Mouse (Mus musculus) c-Kit-positive CD71-positive TER-119-positive erythroid progenitor cells, embryonic 14.5 days (primary cell): ENCODE data around the gene Tmtc2.

Experiments used
- DNase-seq: peaks from one replicate; pipeline ENCODE4 v3.0.0-alpha.2; 2013; ENCODE audit warnings: low spot score

The Tmtc2 gene

DNA sequence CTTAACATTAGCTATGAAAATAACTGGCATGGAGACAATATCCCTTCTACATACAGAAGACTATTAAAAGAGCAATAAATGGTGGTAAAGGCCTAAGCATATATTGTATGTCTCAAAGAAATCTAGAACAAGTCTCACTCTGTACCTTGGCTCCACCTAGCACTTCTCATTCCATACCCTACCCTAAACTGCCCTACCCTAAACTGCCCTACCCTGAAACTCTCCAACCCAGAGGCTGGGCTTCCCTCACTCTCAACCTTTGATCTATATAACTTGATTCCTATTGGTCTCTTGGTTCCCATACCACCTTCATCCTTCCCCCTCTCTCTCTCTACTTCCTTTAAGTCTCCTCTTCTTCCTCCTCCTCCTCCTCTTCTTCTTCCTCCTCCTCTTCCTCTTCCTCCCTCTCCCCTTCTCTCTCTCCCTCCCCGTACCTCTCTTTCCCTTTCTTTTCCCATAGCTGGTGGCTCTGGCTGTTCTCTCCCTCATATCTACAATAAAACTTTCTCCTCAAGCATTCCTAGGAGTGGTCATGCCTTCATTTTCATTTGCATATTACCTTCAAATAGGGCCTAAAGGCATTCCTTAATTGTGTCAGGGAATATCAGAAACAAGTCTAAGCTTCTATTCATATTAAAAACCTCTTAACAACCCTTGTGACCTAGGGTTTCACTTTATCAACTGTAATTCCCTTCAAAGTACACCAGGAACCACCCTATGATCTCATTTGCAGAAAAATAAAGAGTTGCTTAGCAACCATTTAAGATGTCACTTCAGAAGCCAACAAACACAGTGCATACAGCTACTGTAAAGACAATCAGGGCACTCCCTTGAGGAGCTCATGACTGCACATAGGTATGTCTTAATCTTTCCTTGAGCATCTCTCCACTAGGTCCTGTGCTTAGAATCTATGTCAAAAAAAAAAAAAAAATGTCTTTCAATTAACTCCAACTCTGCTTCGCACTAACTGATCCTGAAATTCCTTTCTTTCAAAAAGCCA, 29.9 kb downstream of the Tmtc2 start:
- no peak for DNase-seq

- DNase-seq: no peak
These were observed 32.2 kb downstream of the Tmtc2 start for GRCm38 (mm10) chr10:105542081-105542480.

GRCm38 (mm10) chr10:105539697-105540096, 34.6 kb downstream of the Tmtc2 start:
- DNase-seq: no peak

DNA sequence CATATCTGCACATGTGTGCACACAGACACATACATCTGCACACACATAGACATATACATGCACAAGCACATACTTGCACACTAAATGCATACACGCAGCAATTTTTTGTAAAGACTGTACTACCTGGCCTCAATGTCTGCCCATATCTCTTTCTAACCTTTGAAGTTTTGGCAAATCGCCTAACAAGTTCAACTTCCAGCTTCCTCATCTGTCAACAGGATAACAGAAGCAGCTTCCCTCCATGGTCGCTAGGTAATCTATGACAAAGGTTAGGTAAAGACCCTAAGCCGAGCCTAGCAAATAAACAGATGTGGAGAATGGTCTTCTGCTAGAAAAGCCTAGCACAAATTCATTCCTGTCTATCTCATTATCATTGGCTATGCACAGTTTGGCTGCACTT, 37.3 kb downstream of the Tmtc2 start:
- DNase-seq: no peak

DNA sequence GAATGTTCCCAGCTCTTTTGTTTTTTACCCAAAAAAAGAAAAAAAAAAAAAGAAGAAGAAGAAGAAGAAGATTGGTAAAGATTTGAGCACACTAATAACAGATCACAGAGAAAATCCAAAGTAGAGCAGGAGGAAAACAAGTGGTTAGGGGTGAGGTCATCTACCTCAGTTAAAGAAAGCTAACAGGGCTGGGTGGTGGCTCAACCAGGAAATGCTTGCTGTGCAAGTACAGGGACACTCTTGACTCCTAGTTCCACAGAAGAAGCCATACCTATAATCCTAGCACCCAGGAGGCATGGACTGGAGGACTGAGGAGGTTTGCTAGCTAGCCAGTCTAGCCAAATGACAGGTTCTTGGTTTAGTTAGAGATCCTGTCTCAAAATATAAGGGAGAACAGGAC, 38.4 kb downstream of the Tmtc2 start:
- DNase-seq: no peak

DNA sequence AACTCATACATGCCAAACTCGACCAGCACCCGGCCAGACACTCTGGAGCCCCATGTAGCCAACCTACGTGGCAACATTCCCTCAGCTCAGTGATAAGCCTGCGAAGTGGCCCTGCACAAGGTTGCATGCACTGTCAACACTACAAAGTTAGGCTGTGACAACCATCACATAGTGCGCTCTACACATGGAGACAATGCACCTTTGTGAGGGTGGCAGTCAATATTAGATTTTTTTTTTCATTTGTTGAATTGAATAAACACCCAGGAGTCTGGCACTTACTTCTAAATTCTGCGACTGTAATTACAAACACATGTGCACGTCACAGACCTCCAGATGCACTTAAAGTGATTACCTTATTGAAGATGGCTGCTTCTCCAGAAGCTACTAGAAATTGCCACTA, 41.5 kb downstream of the Tmtc2 start:
- DNase-seq: no peak

- no peak for DNase-seq
These were observed 42.2 kb downstream of the Tmtc2 start for GRCm38 (mm10) chr10:105532019-105532525.

DNA sequence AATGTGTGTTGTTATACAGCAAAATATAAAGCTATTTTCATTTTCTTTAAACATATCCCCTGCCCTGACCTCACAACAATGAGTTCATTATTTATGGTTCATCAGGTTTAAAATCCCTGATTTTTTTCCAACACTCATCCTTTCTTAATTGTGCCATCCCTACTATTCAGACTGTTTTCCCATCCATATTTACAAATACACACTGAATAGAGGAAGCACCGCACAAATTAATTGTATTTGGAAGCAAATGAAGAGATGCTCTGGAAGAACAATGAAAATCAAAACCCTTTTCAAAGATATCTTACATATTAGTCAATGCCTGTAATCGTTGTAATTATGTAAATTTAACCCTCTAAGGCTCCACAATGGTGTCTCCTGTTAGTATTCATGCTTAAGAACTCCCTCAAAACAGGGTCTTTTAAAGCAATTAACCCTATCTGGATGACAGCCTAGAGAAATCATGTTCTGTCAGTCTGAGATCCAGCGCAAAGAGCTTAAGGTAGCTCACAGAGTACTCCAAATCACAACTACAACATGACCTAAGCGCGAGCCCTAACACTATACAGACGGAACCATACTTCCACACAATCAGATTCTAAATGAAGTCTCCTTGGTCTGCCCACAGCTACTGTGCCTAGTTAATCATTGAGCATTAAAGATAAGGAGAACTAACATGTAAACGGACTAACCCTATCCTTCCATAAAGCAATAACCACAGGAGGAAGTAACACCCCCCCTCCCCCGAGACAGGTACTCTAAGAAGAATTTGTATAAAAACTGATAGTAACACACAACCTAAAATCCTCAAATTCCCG, 43.0 kb downstream of the Tmtc2 start:
- DNase-seq: no peak

- DNase-seq: no peak
These were observed 50.7 kb downstream of the Tmtc2 start for GRCm38 (mm10) chr10:105523405-105524088.

DNA sequence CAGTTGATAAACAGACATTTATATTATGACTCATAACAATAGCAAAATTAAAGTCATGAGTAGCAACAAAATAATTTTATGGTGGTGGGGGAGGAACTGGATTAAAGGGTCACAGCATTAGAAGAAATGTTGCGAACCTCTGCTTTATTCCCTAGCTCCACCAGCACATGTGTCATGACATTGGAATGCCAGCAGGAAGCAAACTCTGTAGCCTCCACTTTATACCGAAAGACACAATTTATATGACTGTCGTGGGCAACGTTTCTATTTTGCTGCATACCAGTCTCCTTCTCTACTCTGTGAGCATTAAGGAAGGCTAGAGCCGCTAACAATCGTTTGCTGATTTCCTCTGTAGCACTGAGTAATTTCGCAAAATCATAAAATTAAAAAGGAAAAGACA, 51.8 kb downstream of the Tmtc2 start:
- no peak for DNase-seq

- no peak for DNase-seq
These were observed 55.0 kb downstream of the Tmtc2 start for GRCm38 (mm10) chr10:105519154-105519806.

- DNase-seq: no peak
These were observed 56.1 kb downstream of the Tmtc2 start for GRCm38 (mm10) chr10:105518144-105518543.

DNA sequence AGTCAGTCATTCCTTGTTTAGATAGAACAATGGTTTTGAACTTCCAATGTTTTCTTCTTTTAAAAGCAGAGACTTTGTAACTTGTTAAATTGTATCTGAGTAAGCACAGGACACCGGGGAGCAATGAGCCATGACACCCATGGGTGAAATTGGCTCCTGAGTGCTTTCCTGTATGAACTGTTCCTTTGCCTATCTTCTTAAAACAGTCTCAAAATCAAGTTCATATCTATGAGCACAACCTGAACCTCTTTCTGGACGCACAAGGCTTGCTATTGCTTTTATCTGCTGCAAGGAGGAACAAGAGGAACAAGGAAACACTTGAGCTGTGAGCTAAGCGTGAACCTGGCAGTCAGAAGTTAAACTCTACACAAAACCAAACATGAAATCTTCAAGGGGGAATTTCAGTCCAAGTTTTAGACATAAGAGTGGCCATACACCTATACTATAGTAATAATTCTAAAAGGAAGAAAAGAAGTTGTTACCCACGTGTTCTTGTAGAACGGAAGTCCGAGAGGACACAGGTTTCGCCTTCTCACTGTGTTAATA, 60.4 kb downstream of the Tmtc2 start:
- no peak for DNase-seq

GRCm38 (mm10) chr10:105509896-105510272, 64.4 kb downstream of the Tmtc2 start:
- no peak for DNase-seq

GRCm38 (mm10) chr10:105509146-105509895, 64.9 kb downstream of the Tmtc2 start:
- DNase-seq: no peak

GRCm38 (mm10) chr10:105507982-105508786, 66.1 kb downstream of the Tmtc2 start:
- no peak for DNase-seq

GRCm38 (mm10) chr10:105506046-105506445, 68.2 kb downstream of the Tmtc2 start:
- DNase-seq: no peak

- no peak for DNase-seq
These were observed 69.8 kb downstream of the Tmtc2 start for GRCm38 (mm10) chr10:105504472-105504871.

DNA sequence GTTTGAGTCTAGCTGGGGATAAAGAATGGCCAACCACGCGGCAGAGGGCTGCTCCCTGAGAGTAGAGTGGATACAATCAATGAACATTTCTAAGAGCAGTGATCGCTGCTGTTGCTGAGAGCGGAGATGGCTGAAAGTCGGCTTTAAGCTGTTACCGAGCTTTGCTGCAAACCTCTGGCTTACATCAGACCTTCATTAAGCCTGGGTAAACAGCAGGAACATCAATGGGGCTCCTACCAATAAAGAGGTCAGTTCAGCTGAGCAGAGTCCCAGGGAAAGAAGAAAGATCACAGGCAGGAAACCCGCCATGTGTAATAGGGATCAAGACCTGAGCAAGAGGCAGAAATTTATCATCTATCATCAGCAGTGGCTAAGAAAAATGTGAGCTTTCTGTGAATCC, 72.5 kb downstream of the Tmtc2 start:
- DNase-seq: no peak

- no peak for DNase-seq
These were observed 73.8 kb downstream of the Tmtc2 start for GRCm38 (mm10) chr10:105500482-105500881.
